Mouse (Mus musculus) activated CD4-positive, CD25-positive, alpha-beta regulatory T cell, adult 4 months (primary cell): ENCODE results near the gene Zfp709. TPM values are rescaled to one million over a fixed set of nuclear protein-coding genes. Genes with fewer than 3 reads are reported as not detected.
"Not testable (repeated sequence)": the region's sequence is repeated elsewhere in the genome, so short reads cannot be mapped to it uniquely, and the experiment has no call there.

Experiments used
- ATAC-seq: one replicate; pipeline ENCODE4 v1.8.0; 2017
- polyA plus RNA-seq, 2 experiments: library from polyadenylated mRNA; unstranded; fragments of 100-300 nt; shearing (Covaris generic); gene quantifications; one replicate each; pipeline ENCODE4 v1.2.1; 2017

The Zfp709 gene
- 1 to 10 TPM; 5.0 to 8.2 TPM for polyA plus RNA-seq

GRCm38 (mm10) chr8:71881618-71882274 is at the start of gene Zfp709:
Gene Zfp709, plus strand, starts transcription at chr8:71882019.
- ATAC-seq, result peak; percentile 84

GRCm38 (mm10) chr8:71838207-71838606 is 43.6 kb upstream of the Zfp709 start:
- ATAC-seq, result not testable (repeated sequence)

- not testable (repeated sequence) for ATAC-seq
These were observed 40.5 kb upstream of the Zfp709 start for GRCm38 (mm10) chr8:71841201-71841817.

GRCm38 (mm10) chr8:71842476-71842875 is 39.3 kb upstream of the Zfp709 start:
- not testable (repeated sequence) for ATAC-seq

- ATAC-seq, result not testable (repeated sequence)
These were observed 37.4 kb upstream of the Zfp709 start for GRCm38 (mm10) chr8:71844453-71844852.

GRCm38 (mm10) chr8:71845993-71846483 is 35.8 kb upstream of the Zfp709 start:
- not testable (repeated sequence) for ATAC-seq

GRCm38 (mm10) chr8:71846745-71847144 is 35.1 kb upstream of the Zfp709 start:
- not testable (repeated sequence) for ATAC-seq

- not testable (repeated sequence) for ATAC-seq
These were observed 30.8 kb upstream of the Zfp709 start for GRCm38 (mm10) chr8:71851014-71851413.

- not testable (repeated sequence) for ATAC-seq
These were observed 28.5 kb upstream of the Zfp709 start for GRCm38 (mm10) chr8:71853360-71853759.

- not testable (repeated sequence) for ATAC-seq
These were observed 25.0 kb upstream of the Zfp709 start for GRCm38 (mm10) chr8:71856630-71857328.

- ATAC-seq, result not testable (repeated sequence)
These were observed 24.5 kb upstream of the Zfp709 start for GRCm38 (mm10) chr8:71857364-71857763.

GRCm38 (mm10) chr8:71861551-71861950 is 20.3 kb upstream of the Zfp709 start:
- not testable (repeated sequence) for ATAC-seq

- not testable (repeated sequence) for ATAC-seq
These were observed 19.8 kb upstream of the Zfp709 start for GRCm38 (mm10) chr8:71862038-71862437.

- ATAC-seq, result not testable (repeated sequence)
These were observed 18.8 kb downstream of the Zfp709 start for GRCm38 (mm10) chr8:71900666-71901065.

GRCm38 (mm10) chr8:71903084-71903483 is 21.3 kb downstream of the Zfp709 start:
- not testable (repeated sequence) for ATAC-seq

GRCm38 (mm10) chr8:71906809-71907208 is 25.0 kb downstream of the Zfp709 start:
- no peak for ATAC-seq

GRCm38 (mm10) chr8:71907798-71908257 is 26.0 kb downstream of the Zfp709 start:
- no peak for ATAC-seq

GRCm38 (mm10) chr8:71908309-71909261 is 26.8 kb downstream of the Zfp709 start, which contains the start of the genes Zfp882 and Zfp617:
Gene Zfp882, plus strand, starts transcription at chr8:71908608.
Gene Zfp617, plus strand, starts transcription at chr8:71908635.
- ATAC-seq, result peak; percentile 87

- ATAC-seq, result no peak
These were observed 30.5 kb downstream of the Zfp709 start for GRCm38 (mm10) chr8:71912286-71912685.

GRCm38 (mm10) chr8:71922567-71923401 is 41.0 kb downstream of the Zfp709 start:
- ATAC-seq, result peak; percentile 97

GRCm38 (mm10) chr8:71925791-71926190 is 44.0 kb downstream of the Zfp709 start:
- ATAC-seq, result no peak
